Mouse (Mus musculus): ENCODE data around the gene Lrrc14b. TPM values are rescaled to one million over a fixed set of nuclear protein-coding genes. Genes with fewer than 3 reads are reported as not detected.
A peak's percentile ranks its signal among the peaks of the same experiment; 100 is the strongest.

The Lrrc14b gene
- polyA plus RNA-seq, 1 experiment from 2014 or later, result not detected

- H3K36me3 ChIP-seq (ENCODE audit: insufficient read depth, low read length), result no peaks in the 10 kb centered on the region
- ATAC-seq (no peak), DNase-seq (ENCODE audit: low spot score) (no peak)
- no peak for TF ChIP-seq CTCF (IDR thresholded peaks at IDR 0.05)
- no peak for TF ChIP-seq EP300 (IDR thresholded peaks at IDR 0.05)
- no peak overlapping the region for H3K9ac ChIP-seq (replicated peaks; ENCODE audit: low read depth)
- H3K4me1 ChIP-seq (ENCODE audit: insufficient read depth, low read depth, low read length), result no peaks in the 10 kb centered on the region
- no peak overlapping the region for H3K4me2 ChIP-seq (replicated peaks; ENCODE audit: low read depth, low read length)
- no peaks in the 10 kb centered on the region for H3K9me3 ChIP-seq (ENCODE audit: low read length)
- H3K27me3 ChIP-seq (replicated peaks; ENCODE audit: insufficient read depth, low read length), result no peaks in the 10 kb centered on the region
- H3K4me3 ChIP-seq (ENCODE audit: low read depth, low read length), result no peak overlapping the region
- 73% methylated on average over 10 of the region's 10 CpGs for WGBS
- no peak overlapping the region for H3K27ac ChIP-seq (ENCODE audit: low read length)
These were observed 17.9 kb upstream of the Lrrc14b start for GRCm38 (mm10) chr13:74381533-74382276.

- H3K27me3 ChIP-seq (replicated peaks; ENCODE audit: insufficient read depth, low read length), result no peaks in the 10 kb centered on the region
- H3K36me3 ChIP-seq (ENCODE audit: insufficient read depth, low read length), result no peaks in the 10 kb centered on the region; the same call in 1 of the 2 replicates
- no peak overlapping the region for H3K27ac ChIP-seq (ENCODE audit: low read length)
- 85% methylated on average over 13 of the region's 13 CpGs for WGBS
- H3K4me3 ChIP-seq (ENCODE audit: low read depth, low read length), result no peak overlapping the region
- H3K4me2 ChIP-seq (replicated peaks; ENCODE audit: low read depth, low read length), result no peak overlapping the region
- ATAC-seq (peak; percentile 1; the same call in 1 of the 2 replicates), DNase-seq (ENCODE audit: low spot score) (no peak)
- TF ChIP-seq CTCF (IDR thresholded peaks at IDR 0.05) (no peak), EP300 (IDR thresholded peaks at IDR 0.05) (no peak)
- H3K4me1 ChIP-seq (ENCODE audit: insufficient read depth, low read depth, low read length), result peaks cover 4% of the 10 kb centered on the region; the same call in 1 of the 2 replicates
- no peak overlapping the region for H3K9ac ChIP-seq (replicated peaks; ENCODE audit: low read depth)
- H3K9me3 ChIP-seq (ENCODE audit: low read length), result no peaks in the 10 kb centered on the region
These were observed 488 bp downstream of the Lrrc14b start for GRCm38 (mm10) chr13:74363176-74363858.

- Histone ChIP-seq H3K27ac (ENCODE audit: low read length) (no peak overlapping the region), H3K36me3 (ENCODE audit: insufficient read depth, low read length) (no peaks in the 10 kb centered on the region; the same call in 1 of the 2 replicates), H3K4me3 (ENCODE audit: low read depth, low read length) (no peak overlapping the region), H3K9ac (replicated peaks; ENCODE audit: low read depth) (no peak overlapping the region), H3K9me3 (ENCODE audit: low read length) (no peaks in the 10 kb centered on the region), H3K4me1 (ENCODE audit: insufficient read depth, low read depth, low read length) (peaks cover 4% of the 10 kb centered on the region; the same call in 1 of the 2 replicates), H3K4me2 (replicated peaks; ENCODE audit: low read depth, low read length) (no peak overlapping the region), H3K27me3 (replicated peaks; ENCODE audit: insufficient read depth, low read length) (no peaks in the 10 kb centered on the region)
- 71% methylated on average over 2 of the region's 2 CpGs for WGBS
- TF ChIP-seq EP300 (IDR thresholded peaks at IDR 0.05) (no peak), CTCF (IDR thresholded peaks at IDR 0.05) (no peak)
- ATAC-seq, result no peak
- DNase-seq (ENCODE audit: low spot score), result no peak
These were observed 1.6 kb downstream of the Lrrc14b start for GRCm38 (mm10) chr13:74362218-74362617.

- no peaks in the 10 kb centered on the region for H3K4me1 ChIP-seq (ENCODE audit: insufficient read depth, low read depth, low read length)
- DNase-seq (ENCODE audit: low spot score), result no peak
- H3K27me3 ChIP-seq (replicated peaks; ENCODE audit: insufficient read depth, low read length), result no peaks in the 10 kb centered on the region
- H3K36me3 ChIP-seq (ENCODE audit: insufficient read depth, low read length), result no peaks in the 10 kb centered on the region; the same call in 1 of the 2 replicates
- no peaks in the 10 kb centered on the region for H3K9me3 ChIP-seq (ENCODE audit: low read length)
- no peak overlapping the region for H3K4me3 ChIP-seq (ENCODE audit: low read depth, low read length)
- H3K9ac ChIP-seq (replicated peaks; ENCODE audit: low read depth), result no peak overlapping the region
- no peak overlapping the region for H3K4me2 ChIP-seq (replicated peaks; ENCODE audit: low read depth, low read length)
- TF ChIP-seq EP300 (IDR thresholded peaks at IDR 0.05), result no peak
- no peak for TF ChIP-seq CTCF (IDR thresholded peaks at IDR 0.05)
- no peak for ATAC-seq
- WGBS, result 94% methylated on average over 13 of the region's 13 CpGs
- H3K27ac ChIP-seq (ENCODE audit: low read length), result no peak overlapping the region
These were observed 7.3 kb downstream of the Lrrc14b start for GRCm38 (mm10) chr13:74356491-74356890.

GRCm38 (mm10) chr13:74350435-74350906 lies 13.3 kb downstream of the Lrrc14b start:
- no peak for DNase-seq (ENCODE audit: low spot score)
- peaks cover 5% of the 10 kb centered on the region; the same call in 1 of the 2 replicates for H3K4me1 ChIP-seq (ENCODE audit: insufficient read depth, low read depth, low read length)
- TF ChIP-seq EP300 (IDR thresholded peaks at IDR 0.05), result no peak
- TF ChIP-seq CTCF (IDR thresholded peaks at IDR 0.05), result no peak
- H3K36me3 ChIP-seq (ENCODE audit: insufficient read depth, low read length), result no peaks in the 10 kb centered on the region
- peak overlapping the region; percentile 53 for H3K4me2 ChIP-seq (replicated peaks; ENCODE audit: low read depth, low read length)
- no peaks in the 10 kb centered on the region for H3K27me3 ChIP-seq (replicated peaks; ENCODE audit: insufficient read depth, low read length)
- peak; percentile 51 for ATAC-seq
- H3K4me3 ChIP-seq (ENCODE audit: low read depth, low read length), result peak overlapping the region; percentile 71
- under 1% methylated on average over 15 of the region's 15 CpGs for WGBS
- H3K27ac ChIP-seq (ENCODE audit: low read length), result peak overlapping the region; percentile 23; the same call in 1 of the 2 replicates
- peak overlapping the region; percentile 85 for H3K9ac ChIP-seq (replicated peaks; ENCODE audit: low read depth)
- no peaks in the 10 kb centered on the region for H3K9me3 ChIP-seq (ENCODE audit: low read length)

All from lung, postnatal 0 days (tissue).